ENCODE assay signal across 21 mouse cellular contexts in genomic region chr8:110906682-110907081, GRCm38 (mm10). TPM values are rescaled to one million over a fixed set of nuclear protein-coding genes. Genes with fewer than 3 reads are reported as not detected.
DNase-seq lines count a peak whose midpoint lies in the region; ATAC-seq and TF ChIP-seq lines count a peak whose summit lies in the region.
"Had no signal": no experiment of that assay in that cellular context is flagged by ENCODE, and none has a peak within 500 bp of the region (broad histone marks: within the 10 kb centered on the region; RNA-seq: fewer than 3 reads in every experiment).

No protein-coding gene starts in this region.

- H3K36me3 ChIP-seq in kidney, adult 2 months (ENCODE audit: control insufficient read depth, insufficient read depth, low read length), result no peaks in the 10 kb centered on the region
- H3K36me3 ChIP-seq: embryonic facial prominence, embryonic 13.5 days; embryonic facial prominence, embryonic 15.5 days; forebrain, embryonic 10.5 days; forebrain, embryonic 12.5 days had no signal

- 87% methylated on average over 1 of the region's 1 CpGs for WGBS in kidney, adult 2 months

- no peak for TF ChIP-seq CTCF in kidney, adult 2 months (conservative IDR thresholded peaks at IDR 0.05; ENCODE audit: insufficient read depth, insufficient read length, low read depth, low read length)

- no peaks in the 10 kb centered on the region for H3K4me1 ChIP-seq in kidney, adult 2 months (ENCODE audit: control insufficient read depth, insufficient read depth, low read length)
- H3K4me1 ChIP-seq: embryonic facial prominence, embryonic 13.5 days had no signal

- no peak overlapping the region for H3K27ac ChIP-seq in kidney, adult 2 months (ENCODE audit: insufficient read depth, low read depth, low read length)
- H3K27ac ChIP-seq: embryonic facial prominence, embryonic 13.5 days; embryonic facial prominence, embryonic 15.5 days; forebrain, embryonic 10.5 days; forebrain, embryonic 12.5 days had no signal

- DNase-seq in 416B (ENCODE audit: low read depth), result peak; percentile 71
- DNase-seq in kidney, adult 2 months, result no peak
- DNase-seq: adrenal gland, adult 2 months; adrenal gland, postnatal 10 days; adrenal gland, postnatal 25 days; cerebellum, adult 11-12 months; cerebellum, adult 2 months; cerebellum, adult 9-10 months; cerebellum, postnatal 10 days; cerebellum, postnatal 25 days; embryo, embryonic 11 days had no signal

- H3K27me3 ChIP-seq in kidney, adult 2 months (replicated peaks; ENCODE audit: control insufficient read depth, insufficient read depth, low read length), result no peaks in the 10 kb centered on the region
- H3K27me3 ChIP-seq: embryonic facial prominence, embryonic 13.5 days; embryonic facial prominence, embryonic 15.5 days; forebrain, embryonic 12.5 days had no signal

- ATAC-seq in common myeloid progenitor, adult 5-6 weeks (replicated peaks; ENCODE audit: low read depth, poor library complexity, severe bottlenecking), result peak; percentile 51
- peak; percentile 57 for ATAC-seq in megakaryocyte, adult 5-6 weeks (ENCODE audit: poor library complexity, severe bottlenecking)
- no peak for ATAC-seq in inflammation-experienced regulatory T-cells, adult 6 months
- ATAC-seq: forebrain, embryonic 14.5 days; forebrain, embryonic 16.5 days had no signal

- TF ChIP-seq POLR2A in kidney, adult 2 months (IDR thresholded peaks at IDR 0.05; ENCODE audit: low read depth, low read length), result no peak

- H3K4me3 ChIP-seq in kidney, adult 2 months (ENCODE audit: insufficient read depth, low read depth, low read length), result no peak overlapping the region
- H3K4me3 ChIP-seq: embryonic facial prominence, embryonic 13.5 days; embryonic facial prominence, embryonic 15.5 days; erythroblast, embryonic 14.5 days; forebrain, embryonic 10.5 days; forebrain, embryonic 12.5 days had no signal

RNA-seq across cellular contexts. Expression of gene Fuk, which starts 4.4 kb away (rescaled TPM):
- total RNA-seq in common myeloid progenitor, adult 5-6 weeks (2017), result 3.0 and 5.2 TPM in 2 replicates
- 1.5 and 3.4 TPM in 2 replicates for total RNA-seq in megakaryocyte, adult 5-6 weeks (2015)
- 3.7 TPM in 2 replicates for total RNA-seq in megakaryocyte, adult 5-6 weeks (2017)
- 17.9 and 21.3 TPM in 2 replicates for polyA plus RNA-seq in kidney, adult 2 months (2012; rRNA removed)
- 1 to 10 TPM; 1.4 to 2.4 (median 2.2) TPM for polyA plus RNA-seq in inflammation-experienced regulatory T-cells, adult 6 months (2017; shearing (Covaris generic))

RNA-seq across cellular contexts. Expression of gene St3gal2, which starts 13.0 kb away (rescaled TPM):
- 7.1 and 12.6 TPM in 2 replicates for total RNA-seq in common myeloid progenitor, adult 5-6 weeks (2017)
- total RNA-seq in megakaryocyte, adult 5-6 weeks (2015), result 23.1 and 25.0 TPM in 2 replicates
- total RNA-seq in megakaryocyte, adult 5-6 weeks (2017), result 15.2 and 17.0 TPM in 2 replicates
- 27.3 and 28.6 TPM in 2 replicates for polyA plus RNA-seq in kidney, adult 2 months (2012; rRNA removed)
- 10 to 100 TPM in 1 of 3 experiments, 1 to 10 TPM in 2; 8.7 to 10.2 (median 8.9) TPM for polyA plus RNA-seq in inflammation-experienced regulatory T-cells, adult 6 months (2017; shearing (Covaris generic))
